Mouse (Mus musculus) C2C12 (cell line): ENCODE measurements around the gene Hinfp. TPM values are rescaled to one million over a fixed set of nuclear protein-coding genes. Genes with fewer than 3 reads are reported as not detected.

Experiments
- H3K27me3 ChIP-seq: one replicate; pipeline ENCODE4 v1.6.1; 2011; ENCODE audit not compliant: control insufficient read depth, insufficient read depth, insufficient read length
- H3K36me3 ChIP-seq: one replicate; pipeline ENCODE4 v1.6.1; 2011; ENCODE audit not compliant: control insufficient read depth, insufficient read depth
- H3K4me3 ChIP-seq: one replicate; pipeline ENCODE4 v1.5.1; 2011; ENCODE audit warnings: mild to moderate bottlenecking, control low read depth; ENCODE audit not compliant: poor library complexity, insufficient read depth, severe bottlenecking
- H3K79me2 ChIP-seq: one replicate; pipeline ENCODE4 v1.6.1; 2011; ENCODE audit not compliant: control insufficient read depth, insufficient read depth
- H3K79me3 ChIP-seq: one replicate; pipeline ENCODE4 v1.6.1; 2011; ENCODE audit warnings: low read depth, control low read depth
- H3ac ChIP-seq: one replicate; pipeline ENCODE3; 2011; ENCODE audit warnings: low read depth; ENCODE audit not compliant: control insufficient read depth, insufficient read length
- CEBPB ChIP-seq: IDR thresholded peaks from one replicate; pipeline ENCODE4 v1.6.1; 2011; ENCODE audit warnings: low read depth, mild to moderate bottlenecking, control low read depth, moderate library complexity
- CTCF ChIP-seq: IDR thresholded peaks from one replicate; pipeline ENCODE4 v1.5.1; 2011; ENCODE audit not compliant: control insufficient read depth, insufficient read depth, insufficient read length
- FOSL1 ChIP-seq: IDR thresholded peaks from one replicate; pipeline ENCODE4 v1.8.0; 2011; ENCODE audit warnings: mild to moderate bottlenecking, low read length; ENCODE audit not compliant: poor library complexity, insufficient read depth, severe bottlenecking
- MAX ChIP-seq: IDR thresholded peaks from one replicate; pipeline ENCODE4 v1.6.1; 2011; ENCODE audit warnings: mild to moderate bottlenecking, control low read depth
- MYOD1 ChIP-seq: IDR thresholded peaks from one replicate; pipeline ENCODE4 v1.6.1; 2011; ENCODE audit warnings: low read depth; ENCODE audit not compliant: control insufficient read depth, insufficient read length
- MYOG ChIP-seq: IDR thresholded peaks from one replicate; pipeline ENCODE4 v1.6.1; 2011; ENCODE audit not compliant: control insufficient read depth, insufficient read length; ENCODE audit errors: extremely low read depth
- USF1 ChIP-seq: IDR thresholded peaks from one replicate; pipeline ENCODE4 v1.6.1; 2011; ENCODE audit warnings: low read depth, mild to moderate bottlenecking, control low read depth, moderate library complexity
- polyA plus RNA-seq: library from polyadenylated mRNA; unstranded; fragments of >200 nt; fragmentation: generic; extraction: Trizol; gene quantifications from one replicate; pipeline ENCODE4 v1.2.1, GENCODE M21; 2012; ENCODE audit warnings: missing spikeins

Gene Hinfp
- polyA plus RNA-seq, 1 experiment = 9.1 TPM

GRCm38 (mm10) chr9:44320799-44321133 is 15.3 kb upstream of the Hinfp start:
- Histone ChIP-seq H3K79me2 (peaks cover 21% of the 10 kb centered on the region), H3K36me3 (no peaks in the 10 kb centered on the region), H3K79me3 (peaks cover 2% of the 10 kb centered on the region), H3K27me3 (no peaks in the 10 kb centered on the region), H3ac (peak overlapping the region; percentile 10), H3K4me3 (no peak overlapping the region)
- no peak for TF ChIP-seq CEBPB
- TF ChIP-seq CTCF = no peak
- no peak for TF ChIP-seq FOSL1
- TF ChIP-seq USF1 = no peak

GRCm38 (mm10) chr9:44319887-44320798 is 14.7 kb upstream of the Hinfp start, which contains the start of gene C2cd2l:
C2cd2l (minus strand) TSS chr9:44320285.
- Histone ChIP-seq H3K4me3 (peak within 1 kb of the TSS; percentile 50), H3K79me3 (peaks cover 2% of the 10 kb centered on the region), H3K79me2 (peaks cover 21% of the 10 kb centered on the region), H3K27me3 (no peaks in the 10 kb centered on the region), H3ac (peak within 1 kb of the TSS; percentile 89), H3K36me3 (no peaks in the 10 kb centered on the region)
- TF ChIP-seq MYOD1 (no peak), MYOG (no peak), MAX (no peak), CEBPB (no peak), USF1 (no peak), CTCF (no peak), FOSL1 (no peak)

GRCm38 (mm10) chr9:44319105-44319886 is 13.8 kb upstream of the Hinfp start:
- Histone ChIP-seq H3K79me3 (peaks cover 2% of the 10 kb centered on the region), H3K79me2 (peaks cover 21% of the 10 kb centered on the region), H3K36me3 (no peaks in the 10 kb centered on the region), H3K27me3 (no peaks in the 10 kb centered on the region), H3K4me3 (peak overlapping the region; percentile 50), H3ac (peak overlapping the region; percentile 89)
- no peak for TF ChIP-seq FOSL1
- TF ChIP-seq CTCF = no peak
- no peak for TF ChIP-seq MYOD1
- TF ChIP-seq MAX = no peak
- TF ChIP-seq CEBPB = no peak
- TF ChIP-seq USF1 = no peak
- no peak for TF ChIP-seq MYOG

- Histone ChIP-seq H3K4me3 (no peak overlapping the region), H3K36me3 (no peaks in the 10 kb centered on the region), H3K79me3 (peaks cover 2% of the 10 kb centered on the region), H3K79me2 (peaks cover 21% of the 10 kb centered on the region), H3ac (no peak overlapping the region), H3K27me3 (no peaks in the 10 kb centered on the region)
- TF ChIP-seq FOSL1 = no peak
- no peak for TF ChIP-seq CTCF
- TF ChIP-seq MYOD1 = no peak
- no peak for TF ChIP-seq USF1
- no peak for TF ChIP-seq MAX
- no peak for TF ChIP-seq CEBPB
- TF ChIP-seq MYOG = no peak
These were observed 13.3 kb upstream of the Hinfp start for GRCm38 (mm10) chr9:44318826-44319095.

- H3K79me3 ChIP-seq = peaks cover 2% of the 10 kb centered on the region
- H3K36me3 ChIP-seq = peaks cover 4% of the 10 kb centered on the region
- no peak overlapping the region for H3K4me3 ChIP-seq
- no peak overlapping the region for H3ac ChIP-seq
- peaks cover 21% of the 10 kb centered on the region for H3K79me2 ChIP-seq
- TF ChIP-seq MAX = no peak
- no peak for TF ChIP-seq CEBPB
- no peak for TF ChIP-seq MYOD1
- TF ChIP-seq MYOG = no peak
- TF ChIP-seq FOSL1 = no peak
- no peak for TF ChIP-seq CTCF
- TF ChIP-seq USF1 = no peak
- no peaks in the 10 kb centered on the region for H3K27me3 ChIP-seq
These were observed 12.8 kb upstream of the Hinfp start for GRCm38 (mm10) chr9:44318076-44318825.
